Mouse (Mus musculus) hindbrain, embryonic 11.5 days (tissue): ENCODE data around the gene Lurap1. TPM values are rescaled to one million over a fixed set of nuclear protein-coding genes. Genes with fewer than 3 reads are reported as not detected.
A peak's percentile ranks its signal among the peaks of the same experiment; 100 is the strongest.

ENCODE experiments used
- ATAC-seq: fragments of 200-750 bp; cut with Nextera tagmentation; 2 replicates; pipeline ENCODE4 v1.8.0; 2017; ENCODE audit warnings: mild to moderate bottlenecking, moderate TSS enrichment, moderate library complexity; ENCODE audit not compliant: low FRiP score
- DNase-seq: peaks from one replicate; pipeline ENCODE4 v3.0.0-alpha.2; 2015; ENCODE audit warnings: low spot score
- H3K27ac ChIP-seq: fragments of 300-500 bp; sonication (generic); 2 replicates; pipeline ENCODE4 v1.5.1; 2014; ENCODE audit warnings: mild to moderate bottlenecking, low read depth, low read length
- H3K27me3 ChIP-seq: fragments of 300-500 bp; sonication (generic); 2 replicates; pipeline ENCODE4 v1.6.1; 2014; ENCODE audit warnings: mild to moderate bottlenecking, low read length, moderate library complexity, mixed read lengths; ENCODE audit not compliant: control insufficient read depth, insufficient read depth
- H3K36me3 ChIP-seq: fragments of 300-500 bp; sonication (generic); 2 replicates; pipeline ENCODE4 v1.6.1; 2014; ENCODE audit warnings: mild to moderate bottlenecking, low read length, moderate library complexity, mixed read lengths; ENCODE audit not compliant: control insufficient read depth, insufficient read depth
- H3K4me1 ChIP-seq: fragments of 300-500 bp; sonication (generic); replicated peaks from 2 replicates; pipeline ENCODE4 v1.6.1; 2014; ENCODE audit warnings: low read length, mixed read lengths; ENCODE audit not compliant: control insufficient read depth, insufficient read depth
- H3K4me2 ChIP-seq: fragments of 300-500 bp; sonication (generic); replicated peaks from 2 replicates; pipeline ENCODE4 v1.6.1; 2014; ENCODE audit warnings: mild to moderate bottlenecking, low read depth, low read length
- H3K4me3 ChIP-seq: fragments of 300-500 bp; sonication (generic); 2 replicates; pipeline ENCODE4 v1.5.1; 2014; ENCODE audit warnings: low read depth, low read length
- H3K9ac ChIP-seq: fragments of 300-500 bp; sonication (generic); 2 replicates; pipeline ENCODE4 v1.6.1; 2014; ENCODE audit warnings: low read depth, low read length
- H3K9me3 ChIP-seq: fragments of 300-500 bp; sonication (generic); 2 replicates; pipeline ENCODE4 v1.6.1; 2016; ENCODE audit warnings: low read length; ENCODE audit not compliant: control insufficient read depth
- WGBS: fragments of 180-500 bp; shearing (Covaris S2); extraction: QIAGEN DNeasy Blood & Tissue Kit; methylation state at CpG from one replicate; pipeline ENCODE4 v1.1.7; 2014; 5-methylcytosine and 5-hydroxymethylcytosine counted together
- polyA plus RNA-seq: library from polyadenylated mRNA; unstranded; fragments of >200 nt; fragmentation: Nextera tagmentation; extraction: Ambion mirVana; gene quantifications from 2 replicates; pipeline ENCODE4 v1.2.1, GENCODE M21; 2014

Gene Lurap1
- polyA plus RNA-seq = 1.1 and 1.3 TPM in 2 replicates

DNA sequence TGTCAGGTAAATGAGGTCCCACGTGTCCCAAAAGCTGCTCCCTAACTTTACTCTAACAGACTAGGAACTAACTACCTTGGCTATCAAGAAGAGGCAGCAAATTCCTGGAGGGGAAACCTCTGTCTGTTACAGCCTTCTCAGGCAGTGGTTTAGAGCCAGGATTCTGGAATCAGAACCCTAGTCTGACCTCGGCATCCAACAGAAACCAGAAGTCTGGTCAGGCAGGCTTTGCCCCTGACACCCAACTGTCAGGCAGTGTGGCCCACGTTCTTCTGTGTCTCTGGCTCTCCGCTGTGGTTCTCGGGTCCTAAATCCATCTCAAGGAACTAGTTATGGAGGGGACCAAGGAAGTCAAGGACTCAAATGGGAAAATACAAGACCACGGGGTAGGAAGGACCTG is at the start of gene Lurap1:
TSS of gene Lurap1 (minus strand) at position 101 of the 400 bp plus-strand sequence.
- WGBS = 84% methylated on average over 6 of the region's 6 CpGs
- Histone ChIP-seq H3K36me3 (peaks cover 13% of the 10 kb centered on the region; the same call in 1 of the 2 replicates), H3K9me3 (no peaks in the 10 kb centered on the region), H3K4me2 (peak within 1 kb of the TSS; percentile 71), H3K9ac (peak within 1 kb of the TSS; percentile 92), H3K27me3 (no peaks in the 10 kb centered on the region), H3K4me3 (peak within 1 kb of the TSS; percentile 68), H3K27ac (peak within 1 kb of the TSS; percentile 61), H3K4me1 (peaks cover 5% of the 10 kb centered on the region; the same call in 1 of the 2 replicates)
- ATAC-seq = no peak
- no peak for DNase-seq

DNA sequence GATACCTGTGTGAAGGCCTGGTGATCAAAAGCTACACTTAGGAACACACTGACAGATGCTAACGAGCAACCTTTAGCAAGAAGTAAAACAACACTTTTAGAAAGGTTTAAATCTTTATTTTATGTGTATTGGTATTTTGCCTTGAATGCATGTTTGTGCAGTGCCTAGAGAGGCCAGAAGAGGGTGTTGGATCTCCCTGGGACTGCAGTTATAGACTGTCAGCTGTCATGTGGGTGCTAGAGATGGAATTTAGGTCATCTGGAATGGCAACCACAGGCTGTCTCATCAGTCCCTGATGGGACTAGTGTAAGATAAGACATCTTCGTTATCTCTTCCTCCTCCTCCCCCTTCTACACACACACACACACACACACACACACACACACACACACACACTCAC is 47.3 kb upstream of the Lurap1 start:
- Histone ChIP-seq H3K36me3 (no peaks in the 10 kb centered on the region), H3K27me3 (no peaks in the 10 kb centered on the region), H3K4me3 (no peak overlapping the region), H3K4me2 (no peak overlapping the region), H3K9me3 (no peaks in the 10 kb centered on the region), H3K4me1 (no peaks in the 10 kb centered on the region), H3K27ac (no peak overlapping the region), H3K9ac (no peak overlapping the region)
- no peak for DNase-seq
- WGBS = 87% methylated on average over 2 of the region's 2 CpGs
- ATAC-seq = no peak

DNA sequence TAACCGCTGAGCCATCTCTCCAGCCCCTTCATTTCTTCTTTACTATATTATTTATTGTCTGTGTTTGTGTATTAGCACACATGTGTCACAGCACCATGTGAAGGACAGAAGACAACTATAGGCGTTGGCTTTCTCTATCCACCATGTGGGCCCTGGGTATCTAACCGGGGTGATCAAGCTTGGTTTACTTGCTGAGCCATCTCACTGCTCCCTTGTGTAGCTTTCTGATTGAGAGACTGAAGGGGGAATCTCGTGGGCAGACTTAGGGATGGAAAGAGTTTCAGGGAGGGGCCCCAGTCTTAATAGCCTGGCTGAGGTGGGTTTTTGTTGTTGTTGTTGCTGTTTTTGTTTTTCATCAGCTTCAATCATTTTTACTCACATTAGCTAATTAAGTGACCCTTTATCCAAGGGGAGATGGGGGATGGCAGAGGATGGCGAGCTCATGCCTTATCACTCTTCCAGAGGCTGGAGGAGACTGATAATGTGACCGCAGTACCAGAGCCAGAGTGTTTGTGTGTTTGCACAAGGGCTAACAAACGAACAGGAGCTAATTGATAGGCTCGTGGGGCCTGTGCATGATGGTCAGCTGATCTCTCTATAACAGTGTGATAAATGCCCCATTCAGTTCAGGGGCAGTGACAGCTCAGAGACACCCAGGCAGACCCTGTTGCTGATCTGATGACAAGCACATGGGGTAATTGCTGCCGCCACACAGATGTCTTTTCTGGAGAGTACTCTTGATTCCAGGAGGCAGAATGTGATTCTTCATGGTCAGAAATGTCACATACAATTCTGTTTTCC is 42.6 kb upstream of the Lurap1 start:
- Histone ChIP-seq H3K36me3 (no peaks in the 10 kb centered on the region), H3K27me3 (no peaks in the 10 kb centered on the region), H3K9ac (no peak overlapping the region), H3K9me3 (no peaks in the 10 kb centered on the region), H3K4me3 (no peak overlapping the region), H3K27ac (no peak overlapping the region), H3K4me1 (no peaks in the 10 kb centered on the region), H3K4me2 (no peak overlapping the region)
- DNase-seq = no peak
- 73% methylated on average over 9 of the region's 9 CpGs for WGBS
- no peak for ATAC-seq

DNA sequence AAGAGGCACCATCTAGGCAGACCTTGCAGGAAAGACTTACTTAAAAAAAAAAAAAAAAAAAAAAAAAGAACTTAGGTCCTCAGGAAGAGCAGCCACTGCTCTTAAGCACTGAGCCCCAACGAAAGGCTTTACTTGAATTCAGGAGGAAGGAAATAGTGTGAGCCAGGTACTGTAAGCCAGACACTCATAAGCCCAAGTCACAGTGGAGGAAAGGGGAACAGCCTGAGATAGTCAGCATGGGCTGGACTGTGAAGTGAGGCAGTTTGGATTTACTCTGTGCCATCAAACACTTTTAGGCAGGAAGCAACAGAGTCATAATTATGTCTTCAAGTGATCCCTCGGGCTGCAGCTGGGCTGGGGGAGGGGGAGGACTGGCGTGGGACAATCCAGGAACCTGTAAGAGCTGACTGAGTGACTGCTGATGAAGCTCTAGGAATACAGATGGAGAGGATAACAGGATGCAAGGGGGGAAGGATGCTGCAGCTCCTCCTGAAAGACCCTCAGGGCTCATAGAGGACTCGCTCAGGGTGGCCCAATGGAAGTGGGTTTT is 41.2 kb upstream of the Lurap1 start:
- Histone ChIP-seq H3K9ac (no peak overlapping the region), H3K4me1 (no peaks in the 10 kb centered on the region), H3K27me3 (no peaks in the 10 kb centered on the region), H3K4me3 (no peak overlapping the region), H3K36me3 (no peaks in the 10 kb centered on the region), H3K4me2 (no peak overlapping the region), H3K9me3 (no peaks in the 10 kb centered on the region), H3K27ac (no peak overlapping the region)
- no peak for DNase-seq
- 69% methylated on average over 4 of the region's 4 CpGs for WGBS
- ATAC-seq = no peak

DNA sequence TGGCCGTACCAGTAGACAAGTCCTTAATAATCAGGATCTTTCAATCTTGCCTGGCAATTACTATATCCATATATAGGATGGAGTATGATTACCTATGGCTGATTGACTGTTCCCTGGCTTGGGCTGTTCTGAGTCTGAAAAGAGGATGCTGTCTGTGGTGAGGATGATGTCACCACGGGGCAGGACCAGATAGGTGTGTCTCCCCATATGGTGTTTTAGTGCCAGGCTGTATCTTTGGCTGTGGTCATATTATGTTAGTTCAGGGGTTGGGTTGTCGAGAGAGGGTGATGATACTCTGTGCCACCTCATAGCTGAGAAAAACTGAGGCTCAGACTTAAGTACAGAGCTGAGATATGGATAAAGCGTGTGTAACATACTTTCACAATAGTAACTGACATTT is 33.9 kb upstream of the Lurap1 start:
- H3K4me1 ChIP-seq = peaks cover 4% of the 10 kb centered on the region; the same call in 1 of the 2 replicates
- no peak for DNase-seq
- no peak overlapping the region for H3K27ac ChIP-seq
- no peak for ATAC-seq
- H3K9ac ChIP-seq = no peak overlapping the region
- H3K9me3 ChIP-seq = no peaks in the 10 kb centered on the region
- H3K4me2 ChIP-seq = no peak overlapping the region
- 92% methylated on average over 4 of the region's 4 CpGs for WGBS
- no peaks in the 10 kb centered on the region for H3K36me3 ChIP-seq
- H3K27me3 ChIP-seq = no peaks in the 10 kb centered on the region
- no peak overlapping the region for H3K4me3 ChIP-seq

DNA sequence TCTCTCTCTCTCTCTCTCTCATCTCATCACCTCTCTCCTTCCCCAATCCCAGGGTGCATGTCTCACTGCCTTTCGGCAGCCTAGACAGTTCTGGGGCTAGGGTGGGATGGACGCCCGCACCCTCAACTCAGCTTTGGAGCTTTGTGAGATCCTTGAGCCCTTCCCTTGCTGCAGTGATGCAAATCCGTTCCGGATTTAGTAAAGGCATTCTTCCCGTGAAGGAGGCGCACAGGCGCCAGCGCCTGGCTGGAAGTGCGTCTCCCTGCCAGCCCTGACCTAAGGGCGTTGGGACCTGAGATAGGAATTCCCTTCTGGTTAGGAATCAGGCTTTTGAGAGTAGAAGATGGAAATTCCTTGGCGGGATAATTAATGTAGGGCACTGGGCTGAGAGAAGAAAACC is 31.6 kb upstream of the Lurap1 start:
- ATAC-seq (no peak), DNase-seq (peak; percentile 31)
- Histone ChIP-seq H3K4me3 (no peak overlapping the region), H3K27ac (no peak overlapping the region), H3K4me1 (peaks cover 4% of the 10 kb centered on the region; the same call in 1 of the 2 replicates), H3K27me3 (no peaks in the 10 kb centered on the region), H3K4me2 (peak overlapping the region; percentile 12), H3K9me3 (no peaks in the 10 kb centered on the region), H3K9ac (no peak overlapping the region), H3K36me3 (no peaks in the 10 kb centered on the region)
- 9% methylated on average over 12 of the region's 12 CpGs for WGBS

DNA sequence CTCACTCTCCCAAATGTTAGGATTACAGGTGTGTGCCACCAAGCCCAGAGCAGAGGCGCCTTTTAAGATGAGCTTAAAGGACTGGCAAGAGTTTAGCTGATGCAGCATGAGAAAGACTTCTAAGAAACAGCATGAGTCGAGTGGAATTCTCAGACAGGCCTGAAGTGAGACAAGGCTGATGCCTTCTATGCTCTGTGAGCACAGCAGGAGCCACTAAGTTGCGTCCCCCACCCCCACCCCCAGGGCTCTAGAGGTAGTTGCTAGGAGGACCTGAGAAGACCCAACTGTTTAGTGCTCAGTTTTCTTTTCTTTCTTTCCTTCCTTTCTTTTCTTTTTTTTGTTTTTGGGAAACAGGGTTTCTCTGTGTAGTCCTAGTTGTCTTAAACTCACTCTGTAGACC is 30.9 kb upstream of the Lurap1 start:
- WGBS = 25% methylated on average over 3 of the region's 3 CpGs
- no peaks in the 10 kb centered on the region for H3K27me3 ChIP-seq
- H3K9me3 ChIP-seq = no peaks in the 10 kb centered on the region
- no peaks in the 10 kb centered on the region for H3K36me3 ChIP-seq
- no peak overlapping the region for H3K4me3 ChIP-seq
- ATAC-seq (no peak), DNase-seq (no peak)
- H3K27ac ChIP-seq = no peak overlapping the region
- peaks cover 6% of the 10 kb centered on the region; the same call in 1 of the 2 replicates for H3K4me1 ChIP-seq
- no peak overlapping the region for H3K4me2 ChIP-seq
- H3K9ac ChIP-seq = no peak overlapping the region

DNA sequence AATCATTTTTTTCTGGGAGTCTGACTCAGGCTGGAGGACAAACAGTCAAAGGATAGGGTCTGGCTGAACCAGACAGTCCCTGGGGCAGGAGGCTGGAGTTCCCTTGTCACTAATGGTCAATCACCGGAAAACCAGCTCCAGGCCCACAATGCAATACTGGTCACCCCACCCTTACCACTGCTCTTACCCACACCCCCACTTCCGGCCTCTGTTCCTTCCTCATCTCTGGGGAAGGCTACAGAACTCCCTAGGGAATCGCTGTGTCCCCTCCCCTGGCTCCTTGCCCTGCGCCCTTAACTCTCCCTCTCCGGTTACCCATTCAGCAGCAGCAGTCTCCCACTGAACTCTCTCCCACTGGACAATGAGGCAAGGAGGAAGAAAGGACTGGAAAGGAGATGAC is 26.0 kb upstream of the Lurap1 start:
- Histone ChIP-seq H3K4me1 (peaks cover 6% of the 10 kb centered on the region), H3K9ac (no peak overlapping the region), H3K36me3 (no peaks in the 10 kb centered on the region), H3K27me3 (no peaks in the 10 kb centered on the region), H3K27ac (0 out of 2 replicates have a peak overlapping the region, but pooled peaks have one; percentile 13), H3K4me3 (no peak overlapping the region), H3K9me3 (no peaks in the 10 kb centered on the region), H3K4me2 (no peak overlapping the region)
- DNase-seq (no peak), ATAC-seq (no peak)
- 42% methylated on average over 5 of the region's 5 CpGs for WGBS
